Mouse (Mus musculus) naive thymus-derived CD4-positive, alpha-beta T cell, adult 2 months (primary cell): ENCODE measurements around the gene Cdk2.

Source experiments
- DNase-seq: peaks from one replicate; pipeline ENCODE4 v3.0.0-alpha.2; 2011; ENCODE audit warnings: low read depth

The Cdk2 gene

GRCm38 (mm10) chr10:128656731-128657130 lies 48.1 kb downstream of the Cdk2 start:
- DNase-seq: no peak

- DNase-seq: no peak
Measured at GRCm38 (mm10) chr10:128655254-128655653, 49.6 kb downstream of the Cdk2 start.

GRCm38 (mm10) chr10:128653866-128654265 lies 51.0 kb downstream of the Cdk2 start:
- no peak for DNase-seq
